Mouse (Mus musculus) lung, postnatal 14 days (tissue): ENCODE data around the gene Ybx2.

ENCODE experiments used
- DNase-seq: peaks from one replicate; pipeline ENCODE4 v3.0.0; 2021

The Ybx2 gene

GRCm38 (mm10) chr11:69935137-69935879 is at the start of gene Ybx2:
Ybx2 (plus strand) TSS chr11:69935796.
- peak; percentile 86 for DNase-seq

- DNase-seq, result no peak
Measured at GRCm38 (mm10) chr11:69886907-69887635, 48.5 kb upstream of the Ybx2 start.

DNA sequence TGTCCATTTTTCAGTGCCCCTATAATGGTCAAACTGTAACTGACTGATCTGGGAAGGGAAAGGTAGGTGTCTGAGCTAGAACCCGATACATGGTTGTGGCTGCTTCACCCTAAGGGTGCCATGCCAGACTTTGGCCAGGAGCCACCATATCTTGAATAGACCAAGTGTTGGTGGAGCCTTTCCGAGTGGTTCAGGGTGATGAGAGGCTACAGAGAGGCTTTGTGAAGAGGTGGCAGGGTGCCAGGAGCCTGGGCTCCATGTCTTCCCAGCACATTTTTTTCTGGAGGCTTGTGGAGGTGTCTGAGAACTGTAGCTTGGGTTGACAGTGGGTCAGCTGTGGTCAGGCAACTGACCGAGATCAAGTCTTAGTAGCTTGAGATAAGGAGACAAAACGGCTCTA is 44.1 kb upstream of the Ybx2 start:
- peak; percentile 25 for DNase-seq

- no peak for DNase-seq
Measured at GRCm38 (mm10) chr11:69894671-69895070, 40.9 kb upstream of the Ybx2 start.

GRCm38 (mm10) chr11:69895291-69895690 is 40.3 kb upstream of the Ybx2 start, which contains the start of gene Acap1:
Acap1 (minus strand) TSS chr11:69895539.
- no peak for DNase-seq

GRCm38 (mm10) chr11:69899870-69900269 is 35.7 kb upstream of the Ybx2 start:
- DNase-seq, result no peak

DNA sequence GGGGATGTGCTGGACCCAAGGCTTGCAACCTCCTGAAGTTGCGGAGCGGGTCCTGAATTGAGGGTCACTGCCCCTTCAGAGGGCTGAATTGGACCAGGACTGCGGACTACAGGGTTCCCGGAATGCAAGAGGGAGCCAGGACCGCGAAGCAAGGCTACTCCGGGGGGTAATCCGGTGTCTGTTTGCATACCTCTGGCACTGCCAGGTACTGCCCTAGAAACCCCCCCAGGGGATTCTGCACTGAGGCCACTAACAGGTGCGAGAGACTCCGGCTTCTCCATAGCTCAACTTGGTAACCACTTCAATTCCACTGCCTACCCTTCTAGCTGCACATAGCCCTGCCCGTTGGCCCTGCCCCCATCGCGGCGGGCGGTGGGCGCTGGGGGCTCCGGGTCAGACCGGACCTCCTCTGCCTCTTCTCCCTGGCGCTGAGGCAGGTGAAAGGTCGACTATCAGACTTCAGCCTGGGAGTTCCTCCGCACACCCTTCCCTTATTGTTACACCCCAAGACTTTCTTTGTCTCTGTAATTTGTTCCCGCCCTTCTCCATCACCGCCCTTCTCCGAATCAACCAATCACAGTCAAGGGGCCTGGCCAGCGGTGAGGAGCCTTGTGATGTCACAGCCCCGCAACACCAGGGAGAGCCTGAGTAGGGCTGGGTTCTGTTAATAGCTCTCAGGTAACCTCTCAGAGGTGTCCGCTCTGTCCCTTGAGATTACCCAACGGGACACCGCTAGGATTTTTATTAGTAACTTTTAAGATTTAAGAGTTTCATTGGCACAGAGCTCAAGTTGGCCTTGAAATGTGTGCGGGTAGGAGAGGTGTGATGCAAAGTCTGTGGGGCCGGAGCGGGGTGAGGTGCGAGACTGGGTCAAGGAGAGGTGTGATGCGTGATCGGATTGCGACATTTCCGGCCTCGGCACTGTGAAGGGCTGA is 34.9 kb upstream of the Ybx2 start, which contains the start of the genes 2810408A11Rik and Neurl4:
Gene 2810408A11Rik (minus strand): TSS at position 517 of the 935 bp plus-strand sequence.
Gene Neurl4 (plus strand): TSS at position 602 of the 935 bp plus-strand sequence.
- peak; percentile 91 for DNase-seq

- DNase-seq, result peak; percentile 90
Measured at GRCm38 (mm10) chr11:69901406-69901846, 34.2 kb upstream of the Ybx2 start.

- DNase-seq, result no peak
Measured at GRCm38 (mm10) chr11:69901993-69902392, 33.6 kb upstream of the Ybx2 start.

- no peak for DNase-seq
Measured at GRCm38 (mm10) chr11:69902972-69903371, 32.6 kb upstream of the Ybx2 start.

- no peak for DNase-seq
Measured at GRCm38 (mm10) chr11:69904311-69904710, 31.3 kb upstream of the Ybx2 start.

DNA sequence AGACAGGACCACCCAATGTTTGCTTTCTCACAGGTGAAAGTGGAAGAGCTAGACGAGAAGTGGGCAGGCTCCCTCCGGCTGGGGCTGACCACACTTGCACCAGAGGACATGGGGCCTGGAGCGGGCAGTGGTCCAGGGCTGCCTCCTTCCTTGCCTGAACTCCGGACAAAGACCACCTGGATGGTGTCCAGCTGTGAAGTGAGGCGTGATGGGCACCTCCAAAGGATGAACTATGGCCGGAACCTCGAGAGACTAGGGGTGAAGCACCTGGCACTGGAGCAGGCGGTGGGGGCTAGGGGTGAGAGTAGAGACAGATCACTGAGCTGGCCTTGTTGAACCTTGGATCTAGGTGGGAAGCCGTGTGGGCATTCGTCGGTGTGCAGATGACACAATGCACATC is 27.0 kb upstream of the Ybx2 start:
- no peak for DNase-seq

GRCm38 (mm10) chr11:69909174-69909573 is 26.4 kb upstream of the Ybx2 start:
- DNase-seq, result no peak

- no peak for DNase-seq
Measured at GRCm38 (mm10) chr11:69910177-69910576, 25.4 kb upstream of the Ybx2 start.

DNA sequence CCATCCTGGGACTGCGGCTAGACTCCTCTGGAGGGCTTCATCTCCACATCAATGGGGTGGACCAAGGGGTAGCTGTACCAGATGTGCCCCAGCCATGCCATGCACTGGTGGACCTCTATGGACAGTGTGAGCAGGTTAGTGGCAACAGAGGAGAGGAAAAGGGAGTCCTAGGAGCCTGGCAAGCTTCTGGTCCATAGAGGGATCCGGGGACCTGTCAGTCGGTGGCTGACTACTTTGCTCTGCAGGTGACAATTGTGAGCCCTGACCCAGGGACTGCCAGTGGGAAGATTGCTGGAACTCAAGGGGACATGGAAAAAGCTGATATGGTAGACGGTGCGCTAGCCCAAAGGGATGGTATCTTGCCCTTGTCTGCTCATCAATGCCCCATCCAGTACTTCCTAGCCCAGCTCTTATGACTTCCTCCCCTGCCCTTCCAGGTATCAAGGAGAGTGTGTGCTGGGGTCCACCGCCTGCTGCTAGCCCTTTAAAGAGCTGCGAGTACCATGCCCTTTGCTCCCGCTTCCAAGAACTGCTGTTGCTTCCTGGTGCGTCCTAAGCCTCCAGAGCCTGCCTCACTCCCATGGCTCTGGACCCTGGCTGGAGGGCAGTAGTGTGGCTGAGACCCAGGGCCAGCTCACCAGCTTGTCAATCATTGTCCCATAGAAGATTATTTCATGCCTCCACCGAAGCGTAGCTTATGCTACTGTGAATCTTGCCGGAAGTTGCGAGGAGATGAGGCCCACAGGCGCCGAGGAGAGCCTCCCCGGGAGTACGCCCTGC is 24.6 kb upstream of the Ybx2 start:
- no peak for DNase-seq

DNA sequence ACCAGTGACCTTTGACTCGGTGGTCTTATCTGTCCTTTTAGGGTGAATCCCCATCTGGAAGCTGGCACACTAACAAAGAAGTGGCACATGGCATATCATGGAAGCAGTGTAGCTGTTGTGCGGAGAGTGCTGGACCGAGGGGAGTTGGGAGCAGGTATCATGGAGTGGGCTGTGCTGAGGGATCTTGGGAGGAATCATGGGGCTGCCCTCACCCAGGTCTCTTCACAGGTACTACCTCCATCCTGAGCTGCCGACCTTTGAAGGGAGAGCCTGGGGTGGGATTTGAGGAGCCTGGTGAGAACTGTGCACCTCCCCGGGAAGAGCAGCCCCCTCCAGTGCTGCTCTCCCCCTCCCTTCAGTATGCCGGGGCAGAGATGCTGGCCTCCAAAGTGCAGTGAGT is 23.9 kb upstream of the Ybx2 start:
- no peak for DNase-seq

DNA sequence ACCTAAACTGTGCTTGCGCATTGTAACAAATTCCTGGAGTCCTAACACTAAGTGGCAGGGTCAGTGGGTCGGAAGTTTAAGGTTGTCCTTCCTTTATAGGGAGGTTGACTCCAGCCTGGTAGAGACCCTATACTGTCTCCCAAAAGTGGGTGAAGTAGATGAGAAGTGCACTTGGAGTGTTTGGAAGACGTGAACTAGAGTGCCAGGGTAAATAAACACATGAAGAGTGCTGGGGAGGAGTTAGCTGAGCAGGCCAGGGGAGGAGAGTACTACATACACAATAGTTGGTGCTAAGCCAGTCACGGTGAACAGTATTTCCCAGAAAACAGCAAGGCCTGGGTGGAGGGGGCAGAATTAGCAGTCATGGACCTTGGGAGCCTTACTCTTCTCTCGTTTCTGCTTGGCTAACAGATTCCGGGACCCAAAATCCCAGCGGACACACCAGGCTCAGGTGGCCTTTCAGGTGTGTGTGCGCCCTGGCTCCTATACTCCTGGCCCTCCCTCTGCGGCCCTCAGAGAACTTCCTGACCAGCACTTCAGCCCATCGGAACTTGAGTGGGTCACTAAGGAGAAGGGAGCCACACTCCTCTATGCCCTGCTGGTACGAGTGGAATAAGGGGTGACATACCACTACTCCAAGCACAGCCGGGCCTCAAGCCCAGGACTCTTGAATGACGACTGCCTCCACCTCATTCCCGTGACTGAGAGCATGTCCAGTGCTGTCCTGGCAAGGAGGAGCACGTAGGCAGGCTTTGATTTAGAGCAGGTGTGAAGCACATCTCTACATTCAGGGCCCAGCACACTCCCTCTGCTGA is 22.7 kb upstream of the Ybx2 start:
- DNase-seq, result no peak

- peak; percentile 93 for DNase-seq
Measured at GRCm38 (mm10) chr11:69913554-69914371, 21.8 kb upstream of the Ybx2 start, which contains the start of gene Gps2. Gps2 (plus strand) TSS chr11:69913888.

- no peak for DNase-seq
Measured at GRCm38 (mm10) chr11:69914372-69914764, 21.2 kb upstream of the Ybx2 start.

- no peak for DNase-seq
Measured at GRCm38 (mm10) chr11:69914917-69915430, 20.6 kb upstream of the Ybx2 start.
